Mouse (Mus musculus): ENCODE measurements around the gene Ubb. TPM values are rescaled to one million over a fixed set of nuclear protein-coding genes. Genes with fewer than 3 reads are reported as not detected.

Ubb gene
- polyA plus RNA-seq, 1 experiment from 2014 or later, result 2,001 TPM

GRCm38 (mm10) chr11:62583031-62583430, 32.1 kb downstream of the Ubb start:
- WGBS, result 86% methylated on average over 6 of the region's 6 CpGs

GRCm38 (mm10) chr11:62584671-62585206, 33.8 kb downstream of the Ubb start:
- no peaks in the 10 kb centered on the region for H3K9me3 ChIP-seq (ENCODE audit: control insufficient read depth, low read length)
- H3K4me3 ChIP-seq (ENCODE audit: low read depth, low read length), result no peak overlapping the region
- H3K4me2 ChIP-seq, result no peak overlapping the region
- no peaks in the 10 kb centered on the region for H3K27me3 ChIP-seq (replicated peaks; ENCODE audit: control insufficient read depth, insufficient read depth, low read length)
- H3K36me3 ChIP-seq (ENCODE audit: control insufficient read depth, insufficient read depth, low read length), result no peaks in the 10 kb centered on the region
- DNase-seq (ENCODE audit: low spot score) (no peak), ATAC-seq (replicated peaks; ENCODE audit: low FRiP score) (peak; percentile 28; the same call in 1 of the 2 replicates)
- WGBS, result 69% methylated on average over 9 of the region's 9 CpGs
- H3K27ac ChIP-seq (ENCODE audit: low read depth, low read length), result no peak overlapping the region
- H3K4me1 ChIP-seq (replicated peaks; ENCODE audit: control insufficient read depth, insufficient read depth, low read length), result peaks cover 14% of the 10 kb centered on the region
- no peak overlapping the region for H3K9ac ChIP-seq (ENCODE audit: low read depth, low read length)

More at GRCm38 (mm10) chr11:62583031-62583430, 32.1 kb downstream of the Ubb start:
- no peak overlapping the region for H3K4me3 ChIP-seq (ENCODE audit: low read depth, low read length)
- DNase-seq (ENCODE audit: low spot score) (no peak), ATAC-seq (replicated peaks; ENCODE audit: low FRiP score) (no peak)
- no peak overlapping the region for H3K9ac ChIP-seq (ENCODE audit: low read depth, low read length)
- H3K4me2 ChIP-seq, result no peak overlapping the region
- no peak overlapping the region for H3K27ac ChIP-seq (ENCODE audit: low read depth, low read length)
- peaks cover 14% of the 10 kb centered on the region for H3K4me1 ChIP-seq (replicated peaks; ENCODE audit: control insufficient read depth, insufficient read depth, low read length)
- no peaks in the 10 kb centered on the region for H3K27me3 ChIP-seq (replicated peaks; ENCODE audit: control insufficient read depth, insufficient read depth, low read length)
- H3K9me3 ChIP-seq (ENCODE audit: control insufficient read depth, low read length), result no peaks in the 10 kb centered on the region
- no peaks in the 10 kb centered on the region for H3K36me3 ChIP-seq (ENCODE audit: control insufficient read depth, insufficient read depth, low read length)

- no peak for ATAC-seq (replicated peaks; ENCODE audit: low FRiP score)
- H3K4me3 ChIP-seq (ENCODE audit: low read depth, low read length), result no peak overlapping the region
- H3K4me2 ChIP-seq, result no peak overlapping the region
- no peak overlapping the region for H3K9ac ChIP-seq (ENCODE audit: low read depth, low read length)
- no peak overlapping the region for H3K27ac ChIP-seq (ENCODE audit: low read depth, low read length)
- H3K9me3 ChIP-seq (ENCODE audit: control insufficient read depth, low read length), result no peaks in the 10 kb centered on the region
- no peaks in the 10 kb centered on the region for H3K27me3 ChIP-seq (replicated peaks; ENCODE audit: control insufficient read depth, insufficient read depth, low read length)
- WGBS, result 79% methylated on average over 5 of the region's 5 CpGs
- DNase-seq (ENCODE audit: low spot score), result no peak
- H3K4me1 ChIP-seq (replicated peaks; ENCODE audit: control insufficient read depth, insufficient read depth, low read length), result peaks cover 18% of the 10 kb centered on the region
- H3K36me3 ChIP-seq (ENCODE audit: control insufficient read depth, insufficient read depth, low read length), result no peaks in the 10 kb centered on the region
Observed at GRCm38 (mm10) chr11:62587034-62587433, 36.1 kb downstream of the Ubb start.

GRCm38 (mm10) chr11:62589391-62589790, 38.4 kb downstream of the Ubb start:
- Histone ChIP-seq H3K9me3 (ENCODE audit: control insufficient read depth, low read length) (no peaks in the 10 kb centered on the region), H3K4me1 (replicated peaks; ENCODE audit: control insufficient read depth, insufficient read depth, low read length) (peaks cover 19% of the 10 kb centered on the region), H3K36me3 (ENCODE audit: control insufficient read depth, insufficient read depth, low read length) (no peaks in the 10 kb centered on the region), H3K27ac (ENCODE audit: low read depth, low read length) (no peak overlapping the region), H3K4me2 (no peak overlapping the region), H3K9ac (ENCODE audit: low read depth, low read length) (no peak overlapping the region), H3K27me3 (replicated peaks; ENCODE audit: control insufficient read depth, insufficient read depth, low read length) (no peaks in the 10 kb centered on the region), H3K4me3 (ENCODE audit: low read depth, low read length) (no peak overlapping the region)
- ATAC-seq (replicated peaks; ENCODE audit: low FRiP score), result no peak
- 84% methylated on average over 10 of the region's 10 CpGs for whole genome bisulfite sequencing
- DNase-seq (ENCODE audit: low spot score), result no peak

GRCm38 (mm10) chr11:62591026-62591425, 40.1 kb downstream of the Ubb start:
- H3K4me2 ChIP-seq, result no peak overlapping the region
- no peak overlapping the region; the same call in 1 of the 2 replicates for H3K27ac ChIP-seq (ENCODE audit: low read depth, low read length)
- DNase-seq (ENCODE audit: low spot score), result no peak
- H3K36me3 ChIP-seq (ENCODE audit: control insufficient read depth, insufficient read depth, low read length), result no peaks in the 10 kb centered on the region
- WGBS, result 95% methylated on average over 2 of the region's 2 CpGs
- H3K4me1 ChIP-seq (replicated peaks; ENCODE audit: control insufficient read depth, insufficient read depth, low read length), result peaks cover 9% of the 10 kb centered on the region
- no peaks in the 10 kb centered on the region for H3K27me3 ChIP-seq (replicated peaks; ENCODE audit: control insufficient read depth, insufficient read depth, low read length)
- H3K4me3 ChIP-seq (ENCODE audit: low read depth, low read length), result no peak overlapping the region
- no peak for ATAC-seq (replicated peaks; ENCODE audit: low FRiP score)
- no peaks in the 10 kb centered on the region for H3K9me3 ChIP-seq (ENCODE audit: control insufficient read depth, low read length)
- H3K9ac ChIP-seq (ENCODE audit: low read depth, low read length), result no peak overlapping the region

GRCm38 (mm10) chr11:62591904-62592575, 41.1 kb downstream of the Ubb start:
- no peak overlapping the region for H3K27ac ChIP-seq (ENCODE audit: low read depth, low read length)
- DNase-seq (ENCODE audit: low spot score), result peak; percentile 35

GRCm38 (mm10) chr11:62598571-62598970, 47.6 kb downstream of the Ubb start:
- DNase-seq (ENCODE audit: low spot score), result no peak
- H3K36me3 ChIP-seq (ENCODE audit: control insufficient read depth, insufficient read depth, low read length), result peaks cover 5% of the 10 kb centered on the region
- no peak overlapping the region for H3K4me2 ChIP-seq
- no peaks in the 10 kb centered on the region for H3K27me3 ChIP-seq (replicated peaks; ENCODE audit: control insufficient read depth, insufficient read depth, low read length)
- no peaks in the 10 kb centered on the region for H3K9me3 ChIP-seq (ENCODE audit: control insufficient read depth, low read length)
- WGBS, result 75% methylated on average over 4 of the region's 4 CpGs
- no peak overlapping the region for H3K4me3 ChIP-seq (ENCODE audit: low read depth, low read length)
- no peak overlapping the region for H3K27ac ChIP-seq (ENCODE audit: low read depth, low read length)
- no peak overlapping the region for H3K9ac ChIP-seq (ENCODE audit: low read depth, low read length)
- H3K4me1 ChIP-seq (replicated peaks; ENCODE audit: control insufficient read depth, insufficient read depth, low read length), result peaks cover 8% of the 10 kb centered on the region
- no peak for ATAC-seq (replicated peaks; ENCODE audit: low FRiP score)

More at GRCm38 (mm10) chr11:62591904-62592575, 41.1 kb downstream of the Ubb start:
- Histone ChIP-seq H3K27me3 (replicated peaks; ENCODE audit: control insufficient read depth, insufficient read depth, low read length) (no peaks in the 10 kb centered on the region), H3K9me3 (ENCODE audit: control insufficient read depth, low read length) (no peaks in the 10 kb centered on the region), H3K9ac (ENCODE audit: low read depth, low read length) (no peak overlapping the region), H3K4me3 (ENCODE audit: low read depth, low read length) (no peak overlapping the region), H3K36me3 (ENCODE audit: control insufficient read depth, insufficient read depth, low read length) (no peaks in the 10 kb centered on the region), H3K4me2 (no peak overlapping the region), H3K4me1 (replicated peaks; ENCODE audit: control insufficient read depth, insufficient read depth, low read length) (peaks cover 9% of the 10 kb centered on the region)
- 0 out of 2 replicates have a peak, but pooled peaks have one; percentile 45 for ATAC-seq (replicated peaks; ENCODE audit: low FRiP score)
- WGBS, result 67% methylated on average over 8 of the region's 8 CpGs

- H3K27ac ChIP-seq (ENCODE audit: low read depth, low read length), result peak overlapping the region; percentile 99
- H3K4me1 ChIP-seq (replicated peaks; ENCODE audit: control insufficient read depth, insufficient read depth, low read length), result peaks cover 23% of the 10 kb centered on the region
- 12% methylated on average over 17 of the region's 17 CpGs for WGBS
- peak overlapping the region; percentile 100 for H3K9ac ChIP-seq (ENCODE audit: low read depth, low read length)
- peak overlapping the region; percentile 95 for H3K4me2 ChIP-seq
- no peak for DNase-seq (ENCODE audit: low spot score)
- no peaks in the 10 kb centered on the region for H3K9me3 ChIP-seq (ENCODE audit: control insufficient read depth, low read length)
- peak overlapping the region; percentile 88 for H3K4me3 ChIP-seq (ENCODE audit: low read depth, low read length)
- ATAC-seq (replicated peaks; ENCODE audit: low FRiP score), result 0 out of 2 replicates have a peak, but pooled peaks have one; percentile 0
- H3K36me3 ChIP-seq (ENCODE audit: control insufficient read depth, insufficient read depth, low read length), result peaks cover 37% of the 10 kb centered on the region
- no peaks in the 10 kb centered on the region for H3K27me3 ChIP-seq (replicated peaks; ENCODE audit: control insufficient read depth, insufficient read depth, low read length)
Observed at GRCm38 (mm10) chr11:62601732-62602618, 51.0 kb downstream of the Ubb start.
